Comparison of ENCODE assay signal across 27 mouse cellular contexts in the genomic region with DNA sequence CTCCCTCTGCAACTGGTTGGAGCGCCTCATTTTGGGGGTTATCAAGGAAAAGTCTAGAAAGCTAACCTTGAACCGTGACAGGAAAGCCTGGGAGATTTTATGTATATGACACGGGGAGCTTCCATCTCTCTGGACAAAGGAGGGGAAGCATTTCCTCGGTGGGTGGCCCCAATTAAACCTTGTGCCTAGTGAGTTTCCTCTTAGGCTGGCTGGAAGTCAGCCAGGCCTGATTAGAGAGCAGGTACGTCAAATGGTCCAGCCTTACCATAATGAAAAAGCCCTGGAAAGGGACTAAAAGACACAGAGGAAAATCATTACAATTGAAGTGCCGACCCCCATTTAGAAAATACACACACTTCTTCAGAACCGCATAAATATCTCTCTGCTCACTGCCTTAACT. TPM values are rescaled to one million over a fixed set of nuclear protein-coding genes. Genes with fewer than 3 reads are reported as not detected.
DNase-seq lines count a peak whose midpoint lies in the region; ATAC-seq lines count a peak whose summit lies in the region.
"Had no signal": no experiment of that assay in that cellular context is flagged by ENCODE, and none has a peak within 500 bp of the region (broad histone marks: within the 10 kb centered on the region; RNA-seq: fewer than 3 reads in every experiment).

No protein-coding gene starts in this region.

- no peaks in the 10 kb centered on the region for H3K9me3 ChIP-seq in midbrain, embryonic 11.5 days (ENCODE audit: control insufficient read depth, low read length)
- H3K9me3 ChIP-seq in midbrain, embryonic 10.5 days (replicated peaks) = no peaks in the 10 kb centered on the region
- H3K9me3 ChIP-seq: embryonic facial prominence, embryonic 10.5 days; embryonic facial prominence, embryonic 12.5 days; forebrain, embryonic 13.5 days had no signal

- H3K27me3 ChIP-seq in midbrain, embryonic 11.5 days (ENCODE audit: control insufficient read depth, insufficient read depth, low read length) = no peaks in the 10 kb centered on the region
- H3K27me3 ChIP-seq in midbrain, embryonic 10.5 days (ENCODE audit: low read depth, poor library complexity, severe bottlenecking) = no peaks in the 10 kb centered on the region
- H3K27me3 ChIP-seq: CH12.LX; embryonic facial prominence, embryonic 12.5 days; forebrain, embryonic 13.5 days; Patski had no signal

- H3K9ac ChIP-seq in midbrain, embryonic 11.5 days (ENCODE audit: low read length) = no peak overlapping the region
- H3K9ac ChIP-seq: embryonic facial prominence, embryonic 12.5 days; forebrain, embryonic 13.5 days; forebrain, postnatal 0 days had no signal

- no peaks in the 10 kb centered on the region for H3K36me3 ChIP-seq in midbrain, embryonic 11.5 days (ENCODE audit: control insufficient read depth, insufficient read depth, low read length)
- no peaks in the 10 kb centered on the region for H3K36me3 ChIP-seq in midbrain, embryonic 10.5 days
- H3K36me3 ChIP-seq: embryonic facial prominence, embryonic 10.5 days; embryonic facial prominence, embryonic 12.5 days; G1E had no signal

- H3K27ac ChIP-seq in midbrain, embryonic 11.5 days (ENCODE audit: low read depth, low read length) = no peak overlapping the region
- no peak overlapping the region for H3K27ac ChIP-seq in midbrain, embryonic 10.5 days (replicated peaks)
- H3K27ac ChIP-seq: embryonic facial prominence, embryonic 10.5 days; embryonic facial prominence, embryonic 12.5 days; forebrain, embryonic 13.5 days had no signal

- 72% methylated on average over 7 of the region's 7 CpGs for WGBS in midbrain, embryonic 11.5 days
- 79% methylated on average over 7 of the region's 7 CpGs for WGBS in midbrain, embryonic 10.5 days

- H3K4me1 ChIP-seq in midbrain, embryonic 11.5 days (ENCODE audit: control insufficient read depth, insufficient read depth, low read length) = no peaks in the 10 kb centered on the region
- H3K4me1 ChIP-seq in midbrain, embryonic 10.5 days = no peaks in the 10 kb centered on the region

- no peak overlapping the region for H3K4me2 ChIP-seq in midbrain, embryonic 11.5 days
- H3K4me2 ChIP-seq: embryonic facial prominence, embryonic 12.5 days; forebrain, embryonic 13.5 days had no signal

- H3K4me3 ChIP-seq in midbrain, embryonic 11.5 days (ENCODE audit: low read depth, low read length) = no peak overlapping the region
- H3K4me3 ChIP-seq in midbrain, embryonic 10.5 days = no peak overlapping the region
- H3K4me3 ChIP-seq: embryonic facial prominence, embryonic 10.5 days; embryonic facial prominence, embryonic 12.5 days; forebrain, embryonic 13.5 days had no signal

- ATAC-seq in midbrain, embryonic 11.5 days (ENCODE audit: low FRiP score) = no peak
- ATAC-seq in CD4-positive, CD25-positive, alpha-beta regulatory T cell, adult 4 months = no peak
- ATAC-seq: activated CD4-positive, CD25-positive, alpha-beta regulatory T cell, adult 4 months; forebrain, embryonic 13.5 days; forebrain, postnatal 0 days; Patski had no signal

- peak; percentile 50 for DNase-seq in heart, adult 11 months
- no peak for DNase-seq in heart, adult 18-20 months
- DNase-seq in midbrain, embryonic 11.5 days (ENCODE audit: low spot score, missing footprints) = peak; percentile 35
- DNase-seq in midbrain, embryonic 10.5 days (ENCODE audit: low spot score) = no peak
- DNase-seq in forelimb bud, embryonic 11.5 days (ENCODE audit: low read depth, low spot score) = peak; percentile 47
- peak; percentile 82 for DNase-seq in retina, postnatal 1 day
- no peak for DNase-seq in gastrocnemius, adult 8-10 months (ENCODE audit: low spot score in 2 of 2)
- DNase-seq: adrenal gland, adult 8-10 months; adrenal gland, postnatal 14 days; adrenal gland, postnatal 36 days; cerebellum, adult 11 months; cerebellum, adult 18-20 months; cerebellum, adult 8-10 months; cerebellum, adult 9-11 months; cerebellum, postnatal 14 days; cerebellum, postnatal 36 days; forebrain, postnatal 0 days had no signal

RNA-seq across cellular contexts. Expression of a gene that starts 10.3 kb away (rescaled TPM):
- total RNA-seq in heart, adult 18-20 months (2021) = under 1 TPM in 1 of 2 experiments, not detected in 1; 0.13 TPM
- polyA plus RNA-seq in midbrain, embryonic 11.5 days (2014; fragmentation: Nextera tagmentation; extraction: Ambion mirVana) = 0.50 and 0.68 TPM in 2 replicates
- 0.73 and 1.00 TPM in 2 replicates for polyA plus RNA-seq in midbrain, embryonic 10.5 days (2016; fragmentation: Nextera tagmentation; extraction: Ambion mirVana)
- polyA plus RNA-seq in CD4-positive, CD25-positive, alpha-beta regulatory T cell, adult 4 months (2017; shearing (Covaris generic)) = not detected
- total RNA-seq in gastrocnemius, adult 8-10 months (2022) = under 1 TPM in 3 of 4 experiments, not detected in 1; 0.09 to 0.17 (median 0.13) TPM
- total RNA-seq: adrenal gland, adult 18-20 months; adrenal gland, postnatal 36 days; CH12.LX had no signal
- polyA plus RNA-seq: C2C12, G1E, Patski had no signal

Comparison
In these comparisons a context has a peak if more than half of its experiments do, and no peak if none do; other contexts are left out.
1. DNase-seq: peak in heart, adult 11 months (single experiment), midbrain, embryonic 11.5 days (single experiment), forelimb bud, embryonic 11.5 days (single experiment) and retina, postnatal 1 day (single experiment); none in heart, adult 18-20 months (0 of 2), midbrain, embryonic 10.5 days (single experiment) and gastrocnemius, adult 8-10 months (0 of 2).